Mouse (Mus musculus) testis, postnatal 10 days (tissue): Measurements from ENCODE around the gene Banp.
A peak's percentile ranks its signal among the peaks of the same experiment; 100 is the strongest.

Source experiments
- DNase-seq: peaks from one replicate; pipeline ENCODE4 v3.0.0; 2021; ENCODE audit warnings: low spot score

Banp gene

DNA sequence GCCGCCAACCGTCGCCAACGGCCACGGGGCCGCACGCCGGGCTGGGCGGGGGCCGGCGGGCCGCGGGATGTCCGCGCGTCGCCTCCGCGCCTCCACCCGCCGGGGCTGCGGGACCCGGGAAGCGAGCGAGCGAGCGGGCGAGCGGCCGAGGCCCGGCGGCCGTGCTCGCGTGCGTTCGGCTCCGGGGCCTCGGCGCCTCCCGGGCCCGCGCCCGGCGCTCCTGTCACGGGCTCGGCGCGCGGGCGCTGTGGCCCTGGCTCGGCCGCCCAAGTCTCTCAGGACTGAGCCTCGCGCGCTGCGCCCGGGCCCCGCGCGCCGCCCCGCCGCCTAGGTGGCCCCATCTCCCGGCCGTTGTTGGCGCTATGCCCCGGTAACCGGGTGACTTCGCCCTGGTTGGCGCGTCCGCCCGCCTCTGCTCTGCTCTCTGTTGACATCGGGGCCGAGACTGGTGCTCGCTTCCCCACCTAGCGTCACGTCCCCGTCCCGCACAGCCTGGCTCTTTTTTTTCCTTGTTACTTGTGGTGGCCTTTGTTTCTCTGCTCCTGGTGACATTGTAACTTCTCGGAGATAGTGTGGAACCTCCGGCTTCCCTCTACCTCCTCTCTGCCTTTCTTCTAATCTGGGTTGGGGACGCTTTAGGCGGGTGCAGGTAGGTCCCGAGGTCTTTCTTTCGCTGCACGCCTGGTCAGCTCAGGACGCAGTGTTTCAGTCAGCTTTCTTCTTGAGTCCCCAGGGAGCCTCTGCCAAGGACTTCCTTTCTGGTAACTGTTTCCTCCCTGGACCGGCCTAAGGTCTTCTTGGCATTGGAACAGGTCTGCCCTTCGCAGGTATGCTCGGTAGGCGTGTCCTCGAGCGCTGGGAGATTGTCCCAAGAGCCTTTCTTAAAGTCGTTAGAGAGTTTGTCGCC, 1.5 kb downstream of the Banp start:
- DNase-seq = peak; percentile 87

GRCm38 (mm10) chr8:121951656-121952009, 2.1 kb downstream of the Banp start:
- no peak for DNase-seq

GRCm38 (mm10) chr8:121952122-121952521, 2.6 kb downstream of the Banp start:
- DNase-seq = no peak

GRCm38 (mm10) chr8:121952800-121953199, 3.2 kb downstream of the Banp start:
- no peak for DNase-seq

GRCm38 (mm10) chr8:121953821-121954545, 4.4 kb downstream of the Banp start:
- no peak for DNase-seq

DNA sequence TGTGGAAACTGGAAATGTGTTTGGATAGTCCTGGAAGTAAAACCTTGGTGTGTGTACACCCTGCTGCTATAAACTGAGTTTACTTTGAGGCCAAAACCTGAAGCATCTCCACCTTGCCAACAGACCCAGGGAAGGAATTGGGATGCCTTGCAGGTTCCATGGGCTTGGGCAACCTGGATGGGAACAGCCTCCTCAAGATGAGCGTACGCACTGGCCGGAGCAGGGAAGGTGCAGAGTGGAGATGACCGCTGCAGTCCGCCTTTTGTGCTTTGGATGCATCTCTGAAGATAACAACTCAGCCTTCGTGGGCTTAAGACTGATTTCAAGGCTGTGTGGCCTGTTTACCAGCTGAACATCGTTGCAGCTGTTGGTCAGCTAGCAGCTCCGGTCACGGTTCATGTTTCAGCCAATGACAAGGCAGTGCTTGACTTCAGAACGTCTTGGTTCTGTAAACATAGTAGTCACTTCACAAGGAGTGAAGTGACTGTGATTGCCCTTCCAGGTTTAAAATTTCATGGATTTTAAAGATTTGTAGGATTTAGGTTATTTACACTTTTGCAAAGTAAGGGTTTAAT, 5.5 kb downstream of the Banp start:
- no peak for DNase-seq

DNA sequence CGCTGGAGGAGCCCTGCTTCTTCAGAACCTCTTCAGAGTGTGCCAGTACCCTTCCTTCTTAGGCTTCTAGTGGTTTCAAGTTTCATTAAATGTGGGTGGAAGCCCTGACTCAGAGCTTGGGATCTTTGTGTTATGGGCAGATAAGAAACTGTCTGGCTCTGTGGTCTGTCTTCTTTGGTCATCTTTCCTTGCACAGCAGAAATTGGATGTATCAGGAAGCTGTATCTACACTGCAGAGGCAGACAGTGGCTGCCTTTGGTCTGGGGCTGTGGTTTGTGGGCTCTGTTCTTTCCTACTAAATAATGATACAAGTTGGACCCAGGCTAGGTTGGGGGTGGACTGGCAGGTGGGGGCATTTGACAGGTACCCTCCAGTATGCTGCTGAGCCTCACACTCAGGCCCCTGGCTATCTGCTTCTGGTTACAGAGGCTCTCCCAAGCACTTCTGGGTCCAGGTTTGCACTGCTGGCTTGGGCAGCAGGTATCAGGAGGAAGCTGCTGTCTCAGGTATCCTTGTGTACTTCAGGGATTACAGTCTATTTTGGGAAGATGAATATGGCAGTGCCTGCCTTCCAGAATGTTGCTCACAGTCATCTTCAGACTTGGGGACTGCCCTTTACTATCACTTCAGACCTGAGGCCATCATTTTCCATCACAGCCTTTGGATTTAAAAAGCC, 6.4 kb downstream of the Banp start:
- no peak for DNase-seq

- no peak for DNase-seq
These were observed 8.8 kb downstream of the Banp start for GRCm38 (mm10) chr8:121958395-121958794.

DNA sequence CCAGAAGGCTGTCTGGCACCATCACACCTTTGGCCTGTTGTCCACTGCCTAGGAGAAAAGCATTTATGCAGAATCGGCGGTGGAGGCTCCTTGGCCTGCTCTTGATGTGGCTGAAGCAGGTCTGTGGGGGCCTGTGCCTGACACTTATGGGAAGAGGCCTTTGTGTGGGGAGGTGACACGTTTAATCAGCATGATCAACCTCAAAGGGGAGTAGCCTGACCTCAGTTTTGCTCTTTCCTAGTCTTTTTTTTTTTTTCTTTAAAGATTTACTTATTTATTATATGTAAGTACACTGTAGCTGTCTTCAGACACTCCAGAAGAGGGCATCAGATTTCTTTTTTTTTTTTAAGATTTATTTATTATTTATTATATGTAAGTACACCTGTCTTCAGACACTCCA, 13.3 kb downstream of the Banp start:
- no peak for DNase-seq

DNA sequence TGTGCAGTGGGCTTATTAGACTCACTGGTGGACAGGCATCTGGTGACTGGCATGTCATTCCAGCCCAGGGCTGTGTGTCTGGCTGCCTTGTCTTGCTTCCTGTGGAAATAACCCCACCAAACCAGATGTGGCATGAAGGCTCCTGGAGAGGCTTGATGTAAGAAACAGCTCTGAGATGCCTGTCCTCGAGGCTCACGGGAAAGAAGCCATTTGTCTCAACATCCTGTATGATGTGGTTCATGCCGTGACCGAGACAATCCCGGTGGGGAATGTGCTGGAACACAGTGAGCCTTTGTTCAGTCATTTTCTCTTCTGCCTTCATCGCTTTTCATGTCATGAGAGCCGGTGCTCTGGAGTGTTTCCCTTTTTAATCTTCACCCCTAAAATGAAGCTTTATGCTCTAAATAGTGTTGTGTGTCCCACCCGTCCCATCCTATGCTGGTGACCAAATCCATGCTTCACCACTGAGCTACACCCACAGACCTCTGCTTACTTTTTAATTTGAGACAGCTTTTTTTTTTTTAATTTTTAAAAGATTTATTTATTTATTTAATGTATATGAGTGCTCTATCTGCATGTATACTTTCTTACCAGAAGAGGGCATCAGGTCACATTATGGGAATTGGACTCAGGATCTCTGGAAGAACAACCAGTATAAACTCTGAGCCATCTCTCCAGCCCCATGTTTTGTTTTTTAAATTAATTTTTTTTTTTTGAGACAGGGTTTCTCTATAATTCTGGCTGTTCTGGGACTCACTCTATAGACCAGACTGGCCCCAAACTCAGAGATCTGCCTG, 15.4 kb downstream of the Banp start:
- DNase-seq = no peak

DNA sequence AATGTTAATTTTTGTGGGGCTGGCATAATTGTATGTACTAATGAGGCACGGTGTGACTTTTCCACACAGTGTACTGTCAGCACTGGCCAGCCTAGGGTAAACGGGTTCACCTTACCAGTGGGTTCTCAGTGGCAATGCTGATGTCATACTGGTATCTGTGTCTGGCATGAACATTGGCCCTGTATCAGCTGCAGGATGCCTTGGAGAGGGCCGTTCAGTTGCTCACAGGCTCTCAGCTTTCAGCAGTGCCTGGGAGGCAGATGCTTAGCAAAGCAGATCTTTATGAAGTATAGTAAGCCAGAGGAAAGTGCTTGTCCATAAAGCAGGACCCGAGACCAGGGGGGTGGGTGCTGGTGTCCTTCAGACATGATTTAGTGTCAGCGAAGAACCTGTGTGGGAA, 16.6 kb downstream of the Banp start:
- no peak for DNase-seq

- DNase-seq = no peak
These were observed 17.3 kb downstream of the Banp start for GRCm38 (mm10) chr8:121966714-121967448.

DNA sequence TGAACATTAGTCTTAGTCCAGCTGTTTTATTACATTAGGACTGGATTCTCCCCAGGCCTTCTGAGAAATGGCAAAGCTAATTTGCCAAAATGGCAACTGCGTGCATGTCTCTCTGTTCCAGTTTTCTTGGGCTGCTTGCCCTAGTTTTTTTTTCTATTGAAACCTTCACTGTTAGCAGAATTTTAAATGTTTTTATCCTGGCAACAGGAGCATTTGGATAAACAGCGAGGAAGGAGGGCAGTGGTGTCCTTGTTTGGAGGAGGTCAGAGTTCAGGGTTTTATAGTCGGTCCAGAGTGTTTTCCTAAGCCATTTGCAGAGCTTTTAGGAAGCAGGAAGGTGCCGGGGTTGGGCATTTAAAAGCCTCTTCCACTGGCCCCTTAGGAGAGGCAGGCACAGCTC, 18.4 kb downstream of the Banp start:
- DNase-seq = no peak

GRCm38 (mm10) chr8:121968542-121968941, 19.0 kb downstream of the Banp start:
- no peak for DNase-seq

GRCm38 (mm10) chr8:121970225-121970624, 20.7 kb downstream of the Banp start:
- no peak for DNase-seq

- DNase-seq = no peak
These were observed 22.0 kb downstream of the Banp start for GRCm38 (mm10) chr8:121971488-121972058.

- no peak for DNase-seq
These were observed 24.4 kb downstream of the Banp start for GRCm38 (mm10) chr8:121973906-121974305.

GRCm38 (mm10) chr8:121977819-121978590, 28.5 kb downstream of the Banp start:
- DNase-seq = no peak

- DNase-seq = no peak
These were observed 29.1 kb downstream of the Banp start for GRCm38 (mm10) chr8:121978670-121979069.
